Mouse (Mus musculus): Measurements from ENCODE around the gene Dot1l.

- no peak for TF ChIP-seq CTCF (IDR thresholded peaks at IDR 0.05; ENCODE audit: borderline replicate concordance, insufficient read depth, low read length)
- no peak for TF ChIP-seq POLR2A (IDR thresholded peaks at IDR 0.05; ENCODE audit: low read depth, low read length)
These were observed 18.3 kb upstream of the Dot1l start for GRCm38 (mm10) chr10:80736731-80737130.

Data from embryonic fibroblast, embryonic 13.5 days (primary cell).